Mouse (Mus musculus): ENCODE data around the gene Snd1.

GRCm38 (mm10) chr6:28855442-28855841, 380.5 kb downstream of the Snd1 start:
- no peak for TF ChIP-seq CTCF (IDR thresholded peaks at IDR 0.05; ENCODE audit: extremely low read depth, insufficient read depth, low read length)
- TF ChIP-seq POLR2A (IDR thresholded peaks at IDR 0.05; ENCODE audit: extremely low read depth, insufficient read depth, low read length) = no peak
